Mouse (Mus musculus) stomach, embryonic 16.5 days (tissue): ENCODE measurements at regions not wholly inside any gene's neighbourhood (a gene's known extent, or its start where the extent isn't known, plus 50 kb on each side); places are given as distances from the start of the nearest gene placed in this dataset.

Experiments used
- ATAC-seq: fragments of 200-750 bp; cut with Nextera tagmentation; 2 replicates; pipeline ENCODE4 v1.8.0; 2017; ENCODE audit warnings: moderate number of reproducible peaks, moderate TSS enrichment; ENCODE audit not compliant: insufficient read depth, low FRiP score
- H3K27ac ChIP-seq: fragments of 300-500 bp; sonication (generic); 2 replicates; pipeline ENCODE4 v1.5.1; 2014; ENCODE audit warnings: low read length
- H3K27me3 ChIP-seq: fragments of 300-500 bp; sonication (generic); 2 replicates; pipeline ENCODE4 v1.6.1; 2014; ENCODE audit warnings: low read length, control low read depth, mixed read lengths; ENCODE audit not compliant: control insufficient read depth, insufficient read depth
- H3K36me3 ChIP-seq: fragments of 300-500 bp; sonication (generic); 2 replicates; pipeline ENCODE4 v1.6.1; 2014; ENCODE audit warnings: low read length; ENCODE audit not compliant: control insufficient read depth, insufficient read depth
- H3K4me1 ChIP-seq: fragments of 300-500 bp; sonication (generic); 2 replicates; pipeline ENCODE4 v1.6.1; 2014; ENCODE audit warnings: low read length, control low read depth, mixed read lengths; ENCODE audit not compliant: control insufficient read depth, insufficient read depth
- H3K4me2 ChIP-seq: fragments of 300-500 bp; sonication (generic); 2 replicates; pipeline ENCODE4 v1.6.1; 2014; ENCODE audit warnings: low read depth, low read length, mixed read lengths
- H3K4me3 ChIP-seq: fragments of 300-500 bp; sonication (generic); replicated peaks from 2 replicates; pipeline ENCODE4 v1.5.1; 2014; ENCODE audit warnings: mild to moderate bottlenecking, low read length
- H3K9ac ChIP-seq: fragments of 300-500 bp; sonication (generic); 2 replicates; pipeline ENCODE4 v1.6.1; 2014; ENCODE audit warnings: low read length
- H3K9me3 ChIP-seq: fragments of 300-500 bp; sonication (generic); replicated peaks from 2 replicates; pipeline ENCODE4 v1.6.1; 2016; ENCODE audit warnings: low read length, control low read depth; ENCODE audit not compliant: control insufficient read depth
- WGBS: fragments of 180-500 bp; shearing (Covaris S2); extraction: QIAGEN DNeasy Blood & Tissue Kit; methylation state at CpG from one replicate; pipeline ENCODE4 v1.1.7; 2014; 5-methylcytosine and 5-hydroxymethylcytosine counted together

DNA sequence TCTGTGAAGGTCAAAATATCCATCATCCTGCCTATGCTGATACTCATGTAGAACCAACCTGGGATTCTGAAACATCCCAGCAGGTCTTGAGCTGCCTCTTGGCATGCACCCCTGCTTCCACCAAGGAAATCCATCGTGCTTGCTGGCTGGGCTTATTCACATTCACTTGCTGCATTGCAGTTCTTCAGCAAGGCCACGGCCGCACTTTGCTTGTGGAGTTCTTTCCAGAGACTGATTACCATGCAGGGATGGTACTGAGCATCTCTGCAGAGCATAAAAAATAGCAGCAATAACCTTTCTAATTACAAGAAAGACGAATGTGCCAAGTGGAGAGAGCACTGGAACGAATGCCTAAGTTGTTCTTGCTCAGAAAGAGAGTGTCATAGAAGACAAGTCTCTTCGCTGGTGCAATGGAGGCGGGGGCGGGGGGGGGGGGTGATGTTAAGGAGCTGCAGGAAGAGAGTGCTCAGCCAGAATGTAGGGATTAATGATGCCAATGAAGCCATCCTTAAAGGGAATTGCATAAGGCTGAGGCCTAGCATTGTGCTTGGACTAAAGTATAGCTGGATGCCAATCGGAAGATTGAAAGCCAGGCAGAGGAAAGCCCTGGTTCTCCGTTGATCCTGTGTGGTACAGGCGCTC is 205.9 kb downstream of the AI593442 start:
- WGBS = 76% methylated on average over 11 of the region's 11 CpGs
- H3K36me3 ChIP-seq = no peaks in the 10 kb centered on the region
- no peak overlapping the region for H3K4me3 ChIP-seq
- no peak overlapping the region for H3K27ac ChIP-seq
- H3K27me3 ChIP-seq = no peaks in the 10 kb centered on the region
- H3K9ac ChIP-seq = no peak overlapping the region
- no peak overlapping the region for H3K4me2 ChIP-seq
- ATAC-seq = no peak
- no peaks in the 10 kb centered on the region for H3K9me3 ChIP-seq
- H3K4me1 ChIP-seq = no peaks in the 10 kb centered on the region

GRCm38 (mm10) chr9:52472859-52473258 is 206.7 kb downstream of the AI593442 start:
- H3K9me3 ChIP-seq = no peaks in the 10 kb centered on the region
- H3K4me3 ChIP-seq = no peak overlapping the region
- H3K4me1 ChIP-seq = no peaks in the 10 kb centered on the region
- no peak overlapping the region for H3K9ac ChIP-seq
- no peak overlapping the region for H3K4me2 ChIP-seq
- WGBS = 79% methylated on average over 8 of the region's 8 CpGs
- H3K27ac ChIP-seq = no peak overlapping the region
- H3K27me3 ChIP-seq = no peaks in the 10 kb centered on the region
- no peak for ATAC-seq
- H3K36me3 ChIP-seq = no peaks in the 10 kb centered on the region

DNA sequence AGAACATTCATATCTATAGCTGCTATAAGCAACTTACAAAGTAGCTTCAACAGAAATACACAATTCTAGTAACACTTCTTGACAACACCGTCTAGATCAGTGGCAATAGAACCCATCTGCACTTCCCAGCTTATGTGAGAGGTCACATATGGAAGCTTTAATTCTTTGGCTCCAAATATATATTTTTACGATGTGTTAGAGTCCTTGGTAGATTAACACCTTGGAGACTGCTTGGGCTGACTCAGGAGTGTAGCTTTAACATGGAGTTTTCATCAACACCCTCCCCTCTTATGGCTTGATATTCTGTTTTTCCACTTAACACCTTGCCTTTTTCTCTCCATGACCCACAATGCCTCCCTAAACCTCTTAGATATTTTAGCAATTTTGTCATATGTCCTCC is 221.1 kb downstream of the AI593442 start:
- 79% methylated on average over 2 of the region's 2 CpGs for WGBS
- no peak overlapping the region for H3K27ac ChIP-seq
- ATAC-seq = no peak
- no peak overlapping the region for H3K4me2 ChIP-seq
- H3K9ac ChIP-seq = no peak overlapping the region
- H3K27me3 ChIP-seq = no peaks in the 10 kb centered on the region
- no peak overlapping the region for H3K4me3 ChIP-seq
- no peaks in the 10 kb centered on the region for H3K9me3 ChIP-seq
- H3K36me3 ChIP-seq = no peaks in the 10 kb centered on the region
- no peaks in the 10 kb centered on the region for H3K4me1 ChIP-seq

- no peaks in the 10 kb centered on the region for H3K4me1 ChIP-seq
- no peak overlapping the region for H3K9ac ChIP-seq
- no peak overlapping the region for H3K27ac ChIP-seq
- no peak overlapping the region for H3K4me2 ChIP-seq
- no peak overlapping the region for H3K4me3 ChIP-seq
- no peaks in the 10 kb centered on the region for H3K9me3 ChIP-seq
- ATAC-seq = no peak
- 71% methylated on average over 2 of the region's 2 CpGs for WGBS
- no peaks in the 10 kb centered on the region for H3K27me3 ChIP-seq
- H3K36me3 ChIP-seq = no peaks in the 10 kb centered on the region
Measured at GRCm38 (mm10) chr9:52454445-52454844, 225.1 kb downstream of the AI593442 start.

GRCm38 (mm10) chr9:52451792-52452191 is 227.8 kb downstream of the AI593442 start:
- Histone ChIP-seq H3K4me1 (no peaks in the 10 kb centered on the region), H3K27me3 (no peaks in the 10 kb centered on the region), H3K27ac (no peak overlapping the region), H3K9me3 (no peaks in the 10 kb centered on the region), H3K4me3 (no peak overlapping the region), H3K9ac (no peak overlapping the region), H3K36me3 (no peaks in the 10 kb centered on the region), H3K4me2 (no peak overlapping the region)
- WGBS = 82% methylated on average over 3 of the region's 3 CpGs
- ATAC-seq = no peak

DNA sequence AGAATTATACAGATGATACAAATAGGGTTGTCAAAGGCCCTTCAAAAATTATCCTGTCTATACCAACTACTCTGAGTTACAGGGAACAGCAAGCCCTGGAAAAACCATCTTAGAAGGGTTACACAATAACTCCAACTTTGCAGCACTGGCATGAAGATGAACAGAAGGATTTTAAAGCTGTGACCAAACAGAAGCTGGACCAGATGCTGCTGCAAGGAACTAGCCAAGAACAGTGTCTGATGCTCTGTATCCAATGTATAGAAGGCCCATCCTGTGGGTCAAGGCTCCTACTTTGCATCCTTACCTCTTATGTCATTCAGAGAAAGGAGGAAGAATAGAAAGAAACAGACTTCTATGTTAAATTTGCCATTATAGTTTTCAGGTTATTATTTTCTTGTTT is 231.3 kb downstream of the AI593442 start:
- ATAC-seq = no peak
- Histone ChIP-seq H3K36me3 (no peaks in the 10 kb centered on the region), H3K9me3 (no peaks in the 10 kb centered on the region), H3K4me2 (no peak overlapping the region), H3K27ac (no peak overlapping the region), H3K4me1 (no peaks in the 10 kb centered on the region), H3K9ac (no peak overlapping the region), H3K27me3 (no peaks in the 10 kb centered on the region), H3K4me3 (no peak overlapping the region)

DNA sequence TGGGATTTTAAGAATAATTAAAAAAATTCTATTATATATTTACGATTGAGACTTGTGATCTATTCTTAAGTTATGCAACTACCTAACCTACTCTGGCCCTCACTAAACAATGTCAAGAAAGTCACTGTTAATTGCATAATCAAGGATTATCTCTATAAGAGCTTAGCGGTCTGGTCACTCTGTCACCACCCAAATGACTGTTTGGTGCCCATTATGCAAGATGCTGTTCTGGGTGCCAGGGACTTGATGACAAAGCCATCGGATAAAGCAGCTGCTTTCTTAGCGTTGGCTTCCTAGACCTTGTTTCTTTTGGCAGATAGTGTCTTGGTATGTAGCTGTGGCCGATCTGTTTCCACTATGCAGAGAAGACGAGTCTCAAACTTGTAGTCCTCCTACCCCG is 236.4 kb downstream of the AI593442 start:
- H3K9ac ChIP-seq = no peak overlapping the region
- H3K9me3 ChIP-seq = no peaks in the 10 kb centered on the region
- H3K27ac ChIP-seq = no peak overlapping the region
- H3K4me1 ChIP-seq = no peaks in the 10 kb centered on the region
- H3K4me3 ChIP-seq = no peak overlapping the region
- ATAC-seq = no peak
- 84% methylated on average over 7 of the region's 7 CpGs for WGBS
- no peak overlapping the region for H3K4me2 ChIP-seq
- no peaks in the 10 kb centered on the region for H3K27me3 ChIP-seq
- no peaks in the 10 kb centered on the region for H3K36me3 ChIP-seq

- no peaks in the 10 kb centered on the region for H3K4me1 ChIP-seq
- ATAC-seq = no peak
- H3K4me3 ChIP-seq = no peak overlapping the region
- no peaks in the 10 kb centered on the region for H3K27me3 ChIP-seq
- H3K4me2 ChIP-seq = no peak overlapping the region
- no peaks in the 10 kb centered on the region for H3K36me3 ChIP-seq
- H3K9ac ChIP-seq = no peak overlapping the region
- WGBS = 71% methylated on average over 4 of the region's 4 CpGs
- H3K27ac ChIP-seq = no peak overlapping the region
- no peaks in the 10 kb centered on the region for H3K9me3 ChIP-seq
Measured at GRCm38 (mm10) chr9:52434215-52434614, 245.4 kb downstream of the AI593442 start.

DNA sequence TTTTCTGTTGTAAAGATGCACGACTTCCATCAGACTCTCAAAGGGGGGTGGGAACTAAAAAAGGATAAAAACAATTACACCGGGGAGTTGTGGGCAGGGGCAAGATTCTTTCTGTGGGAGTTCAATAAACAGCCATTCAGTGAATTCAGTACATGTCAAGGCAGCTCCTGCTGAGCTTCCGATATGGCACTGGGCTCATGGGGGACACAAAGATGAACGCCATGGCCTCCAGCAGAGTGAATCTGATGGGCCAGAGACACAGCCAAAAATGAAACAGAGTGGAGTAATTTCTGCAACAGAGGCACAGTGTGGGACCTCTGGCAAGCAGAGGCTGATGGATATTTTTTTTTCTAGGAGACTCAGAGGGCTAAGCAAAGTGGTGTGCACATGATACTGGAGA is 254.2 kb downstream of the AI593442 start:
- WGBS = 72% methylated on average over 4 of the region's 4 CpGs
- ATAC-seq = no peak

DNA sequence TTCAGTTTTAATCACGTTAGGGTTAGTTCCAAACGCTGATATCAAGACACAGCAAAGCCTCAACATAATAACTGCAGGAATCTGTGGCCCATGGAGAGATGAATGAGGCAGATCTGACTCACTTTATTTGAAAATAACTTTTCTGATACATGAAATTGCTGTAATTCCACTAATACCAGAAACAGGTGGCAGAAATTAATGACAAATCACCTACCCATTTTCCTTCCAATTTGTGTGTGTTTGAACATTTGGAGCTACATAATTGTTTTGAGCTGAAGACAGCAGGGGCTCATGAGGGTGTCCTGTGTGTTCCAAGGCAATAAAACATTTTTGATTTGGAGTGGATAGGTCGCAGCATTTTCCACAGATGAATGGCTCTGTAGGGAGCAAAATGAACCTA is 254.2 kb upstream of the Zc3h12c start:
- ATAC-seq = no peak
- no peaks in the 10 kb centered on the region for H3K4me1 ChIP-seq
- no peaks in the 10 kb centered on the region for H3K9me3 ChIP-seq
- no peak overlapping the region for H3K27ac ChIP-seq
- 76% methylated on average over 3 of the region's 3 CpGs for WGBS
- no peak overlapping the region for H3K9ac ChIP-seq
- no peaks in the 10 kb centered on the region for H3K27me3 ChIP-seq
- H3K4me3 ChIP-seq = no peak overlapping the region
- H3K4me2 ChIP-seq = no peak overlapping the region
- H3K36me3 ChIP-seq = no peaks in the 10 kb centered on the region

More for the DNA sequence above, 254.2 kb downstream of the AI593442 start:
- no peaks in the 10 kb centered on the region for H3K36me3 ChIP-seq
- H3K4me2 ChIP-seq = no peak overlapping the region
- H3K4me3 ChIP-seq = no peak overlapping the region
- no peaks in the 10 kb centered on the region for H3K27me3 ChIP-seq
- H3K9ac ChIP-seq = no peak overlapping the region
- H3K4me1 ChIP-seq = no peaks in the 10 kb centered on the region
- H3K9me3 ChIP-seq = no peaks in the 10 kb centered on the region
- no peak overlapping the region for H3K27ac ChIP-seq
